Mouse (Mus musculus) right cerebral cortex, postnatal 4 days (tissue): ENCODE data around the gene Tom1.

Experiments
- DNase-seq: peaks from one replicate; pipeline ENCODE4 v3.0.0-alpha.2; 2022

Tom1 gene

DNA sequence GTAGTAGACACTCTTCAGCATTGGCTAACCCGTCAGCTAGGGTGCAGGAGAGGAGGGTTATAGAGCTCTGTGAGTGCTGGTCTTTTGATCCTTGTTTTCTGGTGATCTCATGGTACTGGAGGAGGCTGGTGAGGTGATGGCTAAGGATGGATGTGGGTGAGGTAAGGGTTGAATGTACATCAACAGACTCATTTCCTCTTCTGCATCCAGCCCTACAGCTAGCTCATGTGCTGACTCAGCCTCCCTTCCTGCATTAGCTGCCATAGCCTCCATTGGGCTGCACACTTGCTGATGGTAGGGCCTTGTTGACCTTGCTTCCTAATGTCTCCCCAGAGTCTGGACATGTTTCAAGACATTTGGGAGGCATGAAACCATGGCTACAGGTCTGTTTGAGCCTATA lies 9.5 kb downstream of the Tom1 start:
- no peak for DNase-seq

DNA sequence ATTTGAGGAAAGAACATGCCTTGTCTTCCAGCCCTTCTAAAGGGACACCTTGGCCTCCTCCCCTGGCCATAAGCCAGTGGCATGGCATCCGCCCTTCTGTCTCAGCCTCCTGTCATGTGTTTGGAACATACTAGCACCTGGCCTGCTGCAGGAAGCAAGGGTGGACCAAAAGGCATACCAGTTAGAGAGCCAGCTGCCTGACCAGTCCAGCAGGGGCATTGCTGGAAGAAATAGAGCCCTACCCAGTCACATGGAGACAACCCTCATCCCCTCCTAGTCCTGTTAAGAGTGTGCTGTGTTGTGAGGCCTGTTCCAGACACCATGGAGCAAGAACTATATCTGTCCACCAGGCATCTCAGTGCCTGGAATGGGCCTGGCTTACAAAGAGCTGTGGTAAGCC lies 12.8 kb downstream of the Tom1 start:
- DNase-seq, result no peak

DNA sequence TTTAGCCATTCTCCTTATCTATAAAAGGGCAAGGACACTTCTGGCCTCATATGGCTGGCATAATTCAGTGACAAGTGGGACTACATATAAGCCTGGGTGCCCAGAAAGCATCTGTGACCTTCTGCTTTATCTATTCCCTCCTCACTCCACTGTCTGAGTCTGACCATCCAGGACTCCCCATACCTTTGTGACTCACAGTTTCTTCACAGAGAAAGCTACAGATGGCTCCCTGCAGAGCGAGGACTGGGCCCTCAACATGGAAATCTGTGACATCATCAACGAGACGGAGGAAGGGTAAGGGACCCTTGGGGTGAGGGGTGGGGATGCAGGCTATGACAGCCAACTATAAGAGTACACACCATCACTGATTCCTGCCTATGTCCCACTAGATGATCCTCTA lies 14.3 kb downstream of the Tom1 start:
- no peak for DNase-seq

DNA sequence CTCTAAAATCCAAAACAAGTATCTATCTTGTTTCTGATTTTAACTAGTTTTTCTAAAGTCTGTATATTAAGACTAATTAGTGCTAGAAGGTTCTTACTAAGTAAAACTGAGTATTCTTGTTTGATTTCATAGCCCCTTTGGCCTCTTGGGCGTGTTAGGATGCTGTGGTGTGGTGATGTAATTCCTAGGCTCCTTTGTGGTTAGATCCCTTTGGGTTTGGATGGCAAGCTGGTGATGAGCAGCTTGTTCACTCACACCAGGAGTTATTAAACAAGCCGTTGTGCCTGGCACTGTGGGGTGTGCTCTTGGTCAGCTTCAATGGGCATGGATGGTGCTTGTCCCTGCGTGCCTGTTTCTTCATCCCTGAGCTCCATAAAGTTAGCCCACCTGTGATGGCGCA lies 19.8 kb downstream of the Tom1 start:
- no peak for DNase-seq

DNA sequence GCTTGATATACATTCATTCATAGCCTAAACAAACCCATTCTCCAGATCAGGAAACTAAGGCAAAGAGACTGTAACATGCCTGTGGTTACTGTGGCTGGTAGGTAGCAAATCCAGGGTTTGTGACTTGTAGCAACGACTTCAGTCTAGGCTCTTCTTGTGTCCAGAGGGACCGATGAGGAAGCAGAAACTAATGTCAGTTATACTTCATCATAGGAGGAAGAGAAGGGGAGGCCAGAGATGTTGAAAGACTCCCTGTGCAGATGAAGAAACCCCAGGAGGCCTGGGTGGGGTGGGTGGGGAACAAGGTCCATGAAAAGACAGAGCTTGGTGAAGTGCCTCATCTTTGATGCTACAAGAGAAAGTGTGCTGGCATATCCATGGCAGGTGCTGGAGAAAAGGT lies 22.2 kb downstream of the Tom1 start:
- DNase-seq, result no peak

DNA sequence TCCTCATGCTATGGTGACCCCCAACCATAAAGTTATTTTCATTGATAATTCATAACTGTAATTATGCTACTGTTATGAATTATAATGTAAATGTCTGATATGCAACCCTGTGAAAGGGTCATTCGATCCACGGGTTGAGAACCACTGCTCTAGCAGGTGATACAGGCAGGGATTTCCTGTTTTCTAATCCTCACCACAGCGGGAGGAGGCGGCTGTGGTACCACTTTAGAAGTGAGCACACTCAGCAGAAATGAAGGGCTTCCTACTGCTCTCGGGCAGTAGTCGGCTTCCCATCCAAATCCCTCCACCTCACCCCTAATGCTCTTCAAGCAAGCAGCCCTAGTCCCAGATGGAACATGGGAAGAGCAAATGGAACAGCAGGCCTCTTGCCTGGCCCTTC lies 26.5 kb downstream of the Tom1 start:
- DNase-seq, result no peak

DNA sequence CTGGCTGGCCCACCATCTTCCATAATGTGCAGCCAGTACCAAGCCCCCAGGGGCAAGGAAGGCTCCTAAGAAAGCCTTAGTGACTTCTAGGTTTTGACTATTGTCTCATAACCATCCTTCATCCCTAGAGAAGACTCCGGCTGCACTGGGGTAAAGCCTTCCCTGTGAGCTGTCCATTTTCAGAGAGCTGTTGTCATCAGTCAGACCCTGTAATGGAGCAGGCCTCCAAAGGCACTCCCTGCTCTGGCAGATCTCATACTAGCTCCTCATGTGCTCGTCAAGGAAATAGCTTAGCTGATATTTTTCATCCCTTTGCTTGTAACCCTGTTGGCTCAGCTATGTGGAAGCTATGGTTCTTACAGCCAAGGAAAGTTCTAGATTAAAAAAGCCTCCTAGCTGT lies 27.3 kb downstream of the Tom1 start:
- no peak for DNase-seq

DNA sequence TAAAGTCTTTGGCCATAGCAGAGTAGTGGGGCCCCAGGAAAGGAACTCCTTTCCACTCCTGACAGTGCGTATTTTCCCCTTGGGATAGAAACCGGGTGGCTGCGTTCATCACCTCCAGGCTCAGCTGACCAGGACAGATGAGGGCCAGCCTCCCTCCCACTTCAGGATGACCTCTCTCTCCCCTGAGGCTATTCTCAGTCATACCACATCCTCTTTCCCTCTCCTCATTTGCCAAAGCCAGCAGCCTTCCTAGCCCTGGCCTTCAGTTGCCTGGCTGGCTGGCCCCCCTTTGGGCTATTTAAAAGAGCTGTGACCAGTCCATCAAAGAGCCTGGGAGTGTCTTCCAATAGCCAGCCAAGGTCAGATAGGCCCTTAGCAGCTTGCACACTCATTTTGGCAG lies 29.8 kb downstream of the Tom1 start:
- DNase-seq, result no peak

DNA sequence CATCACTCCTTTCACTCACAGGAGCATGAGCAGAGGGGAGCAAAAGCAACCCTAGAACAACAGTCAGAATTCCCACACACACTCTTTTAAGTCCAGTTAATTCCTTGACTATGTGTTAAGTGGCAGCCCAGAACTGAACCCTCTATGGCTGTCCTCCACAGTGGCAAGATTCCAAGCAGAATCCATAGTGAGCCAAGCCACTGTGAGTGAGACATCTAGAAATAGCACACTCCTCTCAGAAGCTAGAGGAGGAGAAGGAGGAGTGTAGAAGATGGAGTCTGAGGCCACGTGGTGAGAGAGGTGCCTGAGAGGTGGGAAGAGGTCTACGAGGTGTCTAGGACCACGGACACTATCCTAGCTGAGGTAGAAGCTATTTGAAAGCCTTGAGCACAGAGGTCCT lies 31.3 kb downstream of the Tom1 start:
- no peak for DNase-seq

DNA sequence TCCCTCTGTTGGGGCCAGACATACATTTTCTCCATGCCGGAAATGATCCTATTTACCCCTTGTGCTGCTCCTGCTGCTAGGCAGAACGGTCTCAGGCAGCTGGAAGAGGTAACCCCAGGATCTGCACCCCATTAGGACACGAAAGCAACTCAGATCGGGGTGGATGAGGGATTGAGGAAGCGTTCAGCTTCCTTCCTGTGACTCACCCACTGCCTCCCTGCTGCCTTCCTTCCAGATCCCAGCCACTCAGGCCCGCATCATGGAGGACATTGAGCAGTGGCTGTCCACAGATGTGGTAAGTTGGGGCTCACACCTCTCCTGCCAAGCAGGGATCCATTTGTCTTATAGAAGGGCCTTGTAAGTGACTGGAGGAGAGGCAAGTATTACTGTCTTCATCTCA lies 33.8 kb downstream of the Tom1 start:
- DNase-seq, result no peak

DNA sequence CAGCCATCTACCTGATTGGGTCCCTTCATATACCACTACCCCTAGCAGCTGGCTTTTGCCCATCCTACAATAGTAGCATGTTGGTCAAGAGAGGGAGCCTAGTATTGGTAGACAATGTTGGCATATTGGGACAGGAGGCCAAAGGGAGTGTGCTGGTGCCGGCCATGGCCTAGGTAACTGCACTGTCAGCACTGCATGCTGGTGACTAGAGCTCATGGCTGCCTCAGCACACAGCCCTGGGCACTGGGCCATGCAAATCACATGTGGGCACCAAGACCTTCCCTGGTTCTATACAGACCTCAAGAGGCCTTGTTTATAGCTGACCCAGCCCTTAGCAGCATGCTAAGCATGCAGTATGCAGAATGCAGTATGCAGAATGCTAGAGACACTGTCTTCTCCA lies 36.8 kb downstream of the Tom1 start:
- DNase-seq, result no peak

DNA sequence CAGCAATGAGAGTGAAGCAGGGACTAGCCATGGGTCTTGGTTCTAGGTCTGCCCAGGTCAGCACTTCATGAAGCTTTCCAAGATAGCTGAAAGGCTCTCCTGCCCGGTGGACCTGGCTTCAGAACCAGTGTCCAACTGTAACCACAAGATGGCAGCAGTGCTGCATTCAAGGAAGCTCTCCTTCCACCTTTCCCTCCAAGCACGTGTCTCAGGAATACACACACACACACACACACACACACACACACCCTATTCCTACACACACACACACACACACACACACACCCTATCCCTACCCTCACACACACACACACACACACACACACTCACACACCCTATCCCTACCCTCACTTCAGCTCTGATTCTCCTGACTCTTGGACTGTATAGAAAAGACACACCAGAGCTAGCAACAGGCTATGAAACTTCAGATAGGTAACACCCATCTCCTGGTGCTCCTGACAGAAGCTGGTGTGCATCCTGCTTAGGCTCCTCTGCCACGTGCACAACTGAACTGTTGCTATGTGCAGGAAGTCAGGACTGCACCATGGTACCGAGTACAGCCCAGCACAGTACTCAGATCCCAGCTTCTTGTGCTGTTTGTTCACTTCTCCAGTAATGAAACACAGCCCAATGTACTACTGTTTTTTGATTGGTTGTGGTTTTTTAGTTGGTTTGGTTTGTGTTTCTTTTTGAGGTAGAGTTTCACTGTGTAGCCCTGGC lies 38.3 kb downstream of the Tom1 start:
- peak; percentile 79 for DNase-seq

DNA sequence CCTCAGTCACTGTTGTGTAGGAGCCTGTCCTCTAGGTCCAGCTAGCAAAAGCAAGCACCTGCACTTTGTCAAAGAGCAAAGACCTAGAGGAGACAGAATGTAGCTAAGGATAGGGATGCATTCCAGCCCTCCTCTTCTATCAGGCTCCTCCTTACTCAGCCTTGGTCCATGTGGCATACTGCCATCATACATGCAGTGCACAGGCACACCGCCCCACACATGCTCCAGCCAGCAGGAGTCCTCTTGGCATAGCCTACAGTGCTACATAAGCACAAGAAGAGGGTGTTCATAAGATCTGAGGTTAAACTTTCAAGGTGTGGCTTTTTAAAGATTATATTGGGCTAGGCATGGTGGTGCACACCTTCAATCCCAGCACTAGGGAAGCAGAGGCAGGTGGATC lies 41.4 kb downstream of the Tom1 start:
- DNase-seq, result no peak

DNA sequence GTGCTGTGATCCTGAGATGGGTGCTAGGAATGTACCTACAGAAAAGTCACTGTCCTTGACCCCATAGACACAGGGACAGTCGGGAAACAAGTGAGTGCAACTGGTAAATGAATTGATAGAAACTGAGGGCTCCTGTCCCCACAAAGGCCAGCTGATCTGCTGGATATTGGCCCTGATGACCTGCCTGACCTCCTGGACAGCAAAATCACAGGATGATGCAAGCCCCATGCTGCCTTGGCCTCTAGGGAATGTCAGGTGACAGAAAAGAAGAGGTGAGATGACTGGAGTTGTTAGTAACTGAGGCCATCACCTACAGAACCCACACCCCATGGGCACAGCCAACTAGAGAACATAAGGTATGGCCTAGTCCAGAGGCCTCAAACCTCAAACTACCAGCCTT lies 44.7 kb downstream of the Tom1 start:
- no peak for DNase-seq

DNA sequence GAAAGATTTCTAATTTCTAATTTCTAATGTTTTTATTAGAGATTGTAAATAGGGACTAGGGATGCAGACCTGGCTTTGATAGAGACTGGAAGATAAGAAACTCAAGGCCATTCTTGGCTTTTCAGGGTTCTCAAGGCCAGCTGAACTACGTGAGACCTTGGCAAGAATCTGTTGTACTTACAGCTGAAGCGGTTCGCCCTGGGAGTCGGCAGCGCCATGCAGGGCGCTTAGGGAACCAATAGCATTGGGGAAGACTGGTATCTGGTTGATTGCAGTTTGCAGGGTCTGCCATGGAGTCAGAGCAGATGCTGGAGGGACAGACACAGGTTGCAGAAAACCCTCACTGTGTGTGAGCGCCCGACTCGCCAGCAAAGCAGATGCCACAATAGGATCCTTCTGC lies 45.3 kb downstream of the Tom1 start:
- no peak for DNase-seq

DNA sequence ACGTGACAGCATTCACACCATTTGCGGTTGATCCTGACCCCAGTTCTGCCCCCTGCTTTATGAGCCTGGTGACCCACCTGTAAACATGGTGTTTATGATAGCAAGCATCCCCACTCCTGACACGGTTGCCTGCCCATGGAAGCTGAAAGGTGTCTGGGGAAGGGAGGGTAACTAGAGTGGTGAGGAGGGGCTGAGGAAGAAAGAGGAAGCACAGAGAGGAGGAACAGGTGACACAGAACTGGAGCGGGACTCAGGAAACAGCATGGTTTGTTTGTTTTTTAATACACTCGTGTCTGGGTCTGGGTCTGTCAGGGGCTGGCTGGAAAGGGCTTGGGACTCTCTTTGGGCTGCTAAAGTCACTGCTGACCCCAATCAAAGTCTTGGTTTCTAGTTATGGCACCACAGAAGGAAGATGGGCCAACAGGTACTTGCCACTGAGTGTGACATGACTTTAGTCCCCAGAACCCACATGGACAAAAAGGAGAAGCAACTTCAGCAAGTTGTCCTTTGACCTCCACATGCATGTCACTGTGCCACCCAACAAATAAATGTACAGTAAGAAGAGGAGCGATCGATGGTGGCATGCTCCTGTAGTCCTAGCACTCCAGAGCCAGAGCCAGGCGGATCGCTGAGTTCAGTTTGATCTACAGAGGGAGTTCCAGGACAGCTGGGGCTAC lies 48.0 kb downstream of the Tom1 start:
- no peak for DNase-seq

DNA sequence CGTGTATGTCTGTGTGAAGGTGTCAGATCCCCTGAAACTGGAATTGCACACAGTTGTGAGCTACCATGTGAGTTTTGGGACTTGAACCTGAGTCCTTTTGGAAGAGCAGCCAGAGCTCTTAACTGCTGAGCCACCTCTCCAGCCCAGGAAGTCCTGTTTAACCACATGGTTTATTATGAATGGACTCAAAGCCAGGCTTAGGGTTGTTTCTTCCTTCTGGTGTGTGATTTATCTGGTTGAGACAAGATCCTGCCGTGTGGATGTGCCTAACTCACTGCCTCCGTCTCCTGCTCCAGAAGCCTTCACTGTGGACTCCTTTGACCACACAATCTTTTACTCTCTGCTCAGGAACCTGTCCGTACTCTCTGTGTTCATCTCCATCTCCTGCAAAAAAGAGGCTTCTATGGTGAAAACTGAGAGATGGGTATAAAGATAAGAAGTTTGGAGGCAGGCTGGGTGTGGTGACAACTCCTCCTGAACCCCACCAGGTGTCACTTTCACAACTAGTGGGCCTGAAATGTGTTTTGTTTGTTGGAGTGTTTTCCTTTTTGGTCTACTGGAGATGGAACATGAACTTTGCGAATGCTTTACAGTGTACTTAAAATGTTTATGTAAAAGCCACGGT lies 48.8 kb downstream of the Tom1 start:
- DNase-seq, result no peak

DNA sequence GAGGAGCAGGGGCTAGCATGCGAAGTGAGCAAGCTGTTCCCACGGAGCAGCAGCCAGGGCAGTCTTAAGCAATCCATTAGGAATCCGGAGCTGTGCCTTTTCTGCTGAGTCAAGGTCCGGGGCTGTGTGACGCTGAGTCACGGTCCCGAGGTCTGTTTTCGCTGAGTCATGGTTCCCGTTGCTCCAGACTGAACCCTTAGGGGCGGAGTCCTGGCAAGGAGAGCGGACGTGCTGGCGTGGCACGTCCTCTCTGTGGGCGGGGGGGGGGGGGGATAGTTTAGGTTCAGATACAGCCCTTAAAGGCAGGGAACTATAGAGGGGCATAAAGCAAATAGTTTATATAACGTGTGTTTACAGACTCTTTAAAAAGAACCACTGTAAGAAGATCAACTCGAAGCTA lies 50.3 kb downstream of the Tom1 start:
- DNase-seq, result peak; percentile 63

DNA sequence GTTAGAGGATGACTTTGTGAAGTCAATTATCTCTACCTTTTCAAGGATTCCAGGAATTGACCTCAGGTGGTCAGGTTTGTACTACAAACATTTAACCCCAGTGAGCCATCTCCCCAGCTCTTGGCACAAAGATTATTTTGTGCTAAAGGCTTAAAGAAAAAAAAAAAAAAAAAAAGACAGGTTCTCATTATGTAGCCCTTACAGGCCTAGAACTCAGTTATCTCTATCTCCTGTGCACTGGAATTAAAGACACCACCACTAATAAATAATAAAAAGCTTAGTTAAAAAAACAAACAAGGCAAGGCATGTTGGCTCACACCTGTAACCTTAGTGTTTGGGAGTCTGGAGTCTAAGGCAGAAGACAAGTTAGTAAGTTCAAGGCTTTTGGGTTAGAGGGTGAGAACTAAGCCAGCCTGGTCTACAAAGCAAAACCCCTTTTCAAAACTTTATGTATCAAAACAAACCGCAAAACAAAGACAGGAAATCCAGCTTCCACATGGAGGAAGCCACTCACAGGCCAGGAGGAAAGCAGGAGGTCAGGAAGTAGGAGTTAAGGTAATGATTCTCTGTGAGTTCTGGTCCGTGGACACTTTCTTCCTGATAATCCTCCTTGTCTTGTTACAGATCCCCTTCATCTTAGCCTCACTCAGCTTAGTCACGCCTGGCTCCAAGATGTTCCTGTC lies 51.0 kb downstream of the Tom1 start:
- no peak for DNase-seq

DNA sequence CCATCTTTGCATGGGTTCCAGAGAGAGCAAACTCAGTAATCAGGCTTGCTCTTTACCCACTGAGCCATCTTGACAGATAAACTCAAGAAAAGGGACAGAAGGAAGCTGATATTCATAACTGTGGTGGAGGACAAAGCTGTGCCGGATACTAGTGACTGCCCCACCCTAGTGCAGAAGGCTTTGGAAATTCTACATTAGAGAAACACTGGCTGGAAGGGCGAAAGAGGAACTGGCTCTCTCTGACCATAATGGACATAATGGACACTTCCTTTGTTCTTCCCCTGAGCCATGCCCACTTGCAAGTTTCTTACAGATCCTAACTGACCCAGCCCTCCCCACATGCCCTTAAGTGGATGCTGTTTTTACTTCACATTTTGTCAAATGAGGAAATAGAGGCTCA lies 52.5 kb downstream of the Tom1 start:
- no peak for DNase-seq

DNA sequence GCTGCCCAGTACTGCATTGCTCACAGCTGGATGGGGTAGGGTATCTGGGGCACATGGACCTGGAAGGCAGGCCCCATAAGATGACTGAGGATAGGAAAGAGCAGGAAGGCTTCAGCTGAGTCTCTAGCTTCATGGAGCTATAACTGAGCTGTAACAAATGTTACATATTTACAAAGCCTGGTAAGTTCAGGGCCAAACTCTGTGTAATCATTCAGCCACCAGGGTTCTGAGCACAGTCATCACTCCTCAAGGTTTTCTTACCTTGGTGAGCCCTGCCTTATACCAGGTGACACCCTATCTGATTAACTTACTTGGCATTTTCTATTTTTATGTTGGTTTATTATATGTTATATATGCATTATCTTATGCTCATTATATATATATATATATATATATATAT lies 53.6 kb downstream of the Tom1 start:
- DNase-seq, result no peak

DNA sequence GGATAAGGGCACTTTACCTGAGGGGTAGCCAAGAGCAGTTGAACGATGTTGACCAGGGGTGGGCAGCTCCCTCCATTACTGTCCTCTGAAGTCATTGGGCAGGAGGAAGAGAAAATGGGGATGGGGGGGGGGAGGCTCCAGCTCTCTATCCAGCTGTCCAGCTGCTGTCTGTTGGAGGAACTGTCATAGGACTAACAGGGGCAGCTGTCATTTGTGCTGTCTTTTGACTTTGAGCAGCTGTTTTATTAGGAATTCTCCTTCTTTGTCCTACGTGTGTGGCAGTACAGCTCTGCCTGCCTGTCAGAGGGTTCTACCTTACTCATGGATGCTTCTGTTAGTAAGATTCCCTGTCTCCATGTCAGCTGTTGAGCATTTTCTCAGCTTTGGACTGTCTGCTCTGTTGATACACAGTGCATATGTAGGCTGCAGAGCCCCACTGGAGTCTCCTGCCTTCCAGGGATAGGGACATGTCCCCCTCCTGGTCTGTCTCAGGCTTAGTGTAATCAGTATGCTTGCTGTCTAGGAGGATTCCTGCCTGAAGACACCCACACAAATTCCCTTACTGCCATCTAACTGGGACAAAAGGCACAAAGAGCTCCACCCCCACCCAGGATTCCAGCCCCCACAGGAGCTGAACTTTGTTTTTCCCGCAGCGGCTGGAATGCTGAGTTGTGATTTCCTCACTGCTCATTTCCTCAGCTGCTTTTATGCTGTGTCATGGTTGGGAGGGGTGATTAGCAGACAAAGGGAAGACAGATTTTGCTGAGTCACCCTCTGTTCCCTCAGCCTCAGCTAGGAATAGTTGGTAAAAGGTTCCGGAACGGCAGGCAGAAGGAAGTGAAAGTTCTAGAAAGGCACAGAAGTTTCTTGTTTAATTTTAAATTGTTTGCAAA lies 55.7 kb downstream of the Tom1 start:
- DNase-seq, result peak; percentile 36

DNA sequence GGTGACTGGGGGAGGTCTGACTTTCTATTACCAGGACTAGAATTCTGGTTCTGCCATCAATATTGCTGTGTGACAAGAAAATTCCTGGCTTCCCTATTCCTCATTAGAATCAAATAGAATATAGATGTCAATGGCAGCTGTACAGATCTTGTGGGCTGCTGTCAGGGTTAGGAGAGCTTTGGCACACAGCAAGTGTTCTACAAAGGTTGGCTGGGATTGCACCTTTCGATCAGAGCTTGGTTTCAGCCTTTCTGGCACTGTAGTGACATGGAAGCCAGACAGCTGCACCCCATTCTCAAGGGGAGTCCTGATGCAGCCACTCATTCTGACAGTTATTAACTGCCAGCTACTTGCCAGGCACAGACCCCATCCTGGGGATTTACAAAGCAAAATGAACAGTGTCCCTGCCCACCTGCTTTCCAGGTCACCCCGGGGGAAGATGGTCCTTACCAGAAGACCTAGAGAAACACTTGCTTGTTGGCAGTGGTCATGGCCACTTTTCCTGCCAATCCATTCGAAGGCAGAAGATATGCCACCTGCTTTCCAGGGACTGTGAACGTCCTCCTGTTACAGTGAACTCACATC lies 57.4 kb downstream of the Tom1 start:
- no peak for DNase-seq
